Mouse (Mus musculus) heart, postnatal 4 days (tissue): Measurements from ENCODE around the gene Rnf121. TPM values are rescaled to one million over a fixed set of nuclear protein-coding genes. Genes with fewer than 3 reads are reported as not detected.
"Not testable (repeated sequence)": the region's sequence is repeated elsewhere in the genome, so short reads cannot be mapped to it uniquely, and the experiment has no call there.

Experiments used
- DNase-seq: peaks from one replicate; pipeline ENCODE4 v3.0.0; 2021
- total RNA-seq, 2 experiments: library from RNA; stranded (reverse); gene quantifications; 2 replicates each; pipeline ENCODE4 v1.2.3; 2021

Rnf121 gene
- total RNA-seq, 2 experiments from 2014 or later: 23.8 to 25.6 TPM

DNA sequence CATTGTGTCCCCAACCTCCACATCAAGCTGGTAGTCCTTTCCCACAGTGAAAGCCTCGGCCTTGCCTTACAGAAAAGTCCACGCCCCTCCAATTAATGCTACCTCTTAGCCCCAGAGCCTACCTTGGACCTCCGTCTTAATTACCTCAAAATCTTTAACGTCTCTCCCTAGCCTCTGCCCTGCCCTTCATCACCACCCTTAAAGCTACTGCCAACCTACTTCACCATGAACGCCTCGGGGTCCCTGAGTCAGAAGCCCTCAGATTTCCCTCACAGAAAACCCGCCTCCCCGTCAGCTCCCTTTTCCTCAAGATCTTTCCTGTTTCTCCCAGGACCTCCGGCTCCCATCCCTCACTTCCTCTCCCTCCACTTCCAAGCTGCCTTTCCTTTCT lies 619 bp downstream of the Rnf121 start:
- DNase-seq: no peak

DNA sequence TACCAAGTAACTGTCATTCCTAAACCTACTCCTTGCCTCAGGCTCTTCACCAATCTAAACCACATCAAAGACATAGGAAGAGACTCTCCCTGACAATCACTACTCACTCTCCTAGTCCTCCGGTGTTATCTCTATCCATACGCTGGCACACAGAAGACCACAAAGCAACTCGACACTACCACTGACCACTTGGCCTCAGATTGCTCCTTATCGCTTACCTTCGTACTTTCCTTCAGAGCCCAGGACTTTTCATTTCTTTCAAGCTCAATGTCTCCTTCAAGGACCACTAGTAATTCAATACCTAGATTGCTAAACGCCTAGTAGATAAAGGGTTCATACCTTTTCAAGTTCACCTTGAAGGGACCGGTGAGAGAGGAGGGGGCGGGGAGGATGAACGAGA lies 1.4 kb downstream of the Rnf121 start:
- no peak for DNase-seq

DNA sequence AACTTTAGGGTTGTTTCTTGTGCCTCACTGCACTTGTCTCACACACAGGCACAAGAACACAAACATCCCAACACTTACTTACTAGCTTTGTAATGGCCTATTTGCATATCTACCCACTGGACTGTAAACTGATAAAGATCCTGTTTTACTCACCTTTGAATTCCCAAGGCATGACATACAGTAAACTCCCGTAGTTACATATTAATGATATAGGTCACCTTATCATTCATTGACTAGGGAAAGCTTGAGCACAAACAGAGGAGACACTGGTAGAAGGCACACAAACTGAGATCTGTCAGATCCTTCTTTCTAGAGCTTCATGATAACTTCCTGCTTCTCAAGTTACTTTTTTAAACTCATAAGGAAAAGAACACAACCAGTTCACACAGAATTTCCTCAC lies 3.1 kb downstream of the Rnf121 start:
- DNase-seq: no peak

- no peak for DNase-seq
These were observed 3.9 kb downstream of the Rnf121 start for GRCm38 (mm10) chr7:102061353-102061752.

GRCm38 (mm10) chr7:102048524-102048923 lies 16.7 kb downstream of the Rnf121 start:
- DNase-seq: not testable (repeated sequence)

- no peak for DNase-seq
These were observed 23.0 kb downstream of the Rnf121 start for GRCm38 (mm10) chr7:102042314-102042713.

DNA sequence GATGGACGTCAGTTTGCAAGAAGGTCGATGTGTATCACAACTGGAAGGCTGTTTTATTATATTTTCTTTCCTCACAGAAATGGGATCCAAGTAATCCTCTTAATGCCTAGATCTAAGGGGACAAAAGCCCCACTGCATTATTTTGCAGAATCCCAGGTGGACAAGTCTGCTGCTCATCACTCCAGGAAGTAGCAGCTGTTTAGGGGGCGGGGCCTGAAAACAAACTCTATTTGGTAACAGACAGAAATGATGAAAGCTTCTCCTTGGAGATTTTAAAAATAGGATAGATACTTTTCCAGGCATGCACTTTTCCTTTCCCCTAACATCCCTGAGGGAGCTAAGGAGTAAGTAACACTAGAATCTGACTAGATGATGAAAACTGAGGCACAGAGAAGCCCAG lies 28.0 kb downstream of the Rnf121 start:
- DNase-seq: no peak

- DNase-seq: no peak
These were observed 29.7 kb downstream of the Rnf121 start for GRCm38 (mm10) chr7:102035534-102035933.

DNA sequence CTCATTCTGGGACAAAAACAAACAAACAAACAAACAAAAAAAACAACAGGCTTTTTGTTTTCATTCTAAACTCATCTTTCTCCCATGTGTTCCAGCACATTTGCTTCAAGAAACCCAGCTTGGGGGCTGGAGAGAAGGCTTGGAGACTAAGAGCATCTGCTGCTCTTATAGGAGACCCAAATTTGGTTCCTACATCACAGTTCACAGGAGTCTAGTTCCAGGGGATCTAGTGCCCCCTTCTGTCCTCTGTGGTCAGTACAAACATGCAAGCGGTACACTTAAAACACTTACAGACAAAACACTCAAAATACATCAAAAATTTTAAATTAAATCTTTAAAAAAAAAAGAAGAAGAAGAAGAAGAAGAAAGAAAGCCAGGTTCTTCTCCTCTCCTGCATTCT lies 30.4 kb downstream of the Rnf121 start:
- DNase-seq: no peak

DNA sequence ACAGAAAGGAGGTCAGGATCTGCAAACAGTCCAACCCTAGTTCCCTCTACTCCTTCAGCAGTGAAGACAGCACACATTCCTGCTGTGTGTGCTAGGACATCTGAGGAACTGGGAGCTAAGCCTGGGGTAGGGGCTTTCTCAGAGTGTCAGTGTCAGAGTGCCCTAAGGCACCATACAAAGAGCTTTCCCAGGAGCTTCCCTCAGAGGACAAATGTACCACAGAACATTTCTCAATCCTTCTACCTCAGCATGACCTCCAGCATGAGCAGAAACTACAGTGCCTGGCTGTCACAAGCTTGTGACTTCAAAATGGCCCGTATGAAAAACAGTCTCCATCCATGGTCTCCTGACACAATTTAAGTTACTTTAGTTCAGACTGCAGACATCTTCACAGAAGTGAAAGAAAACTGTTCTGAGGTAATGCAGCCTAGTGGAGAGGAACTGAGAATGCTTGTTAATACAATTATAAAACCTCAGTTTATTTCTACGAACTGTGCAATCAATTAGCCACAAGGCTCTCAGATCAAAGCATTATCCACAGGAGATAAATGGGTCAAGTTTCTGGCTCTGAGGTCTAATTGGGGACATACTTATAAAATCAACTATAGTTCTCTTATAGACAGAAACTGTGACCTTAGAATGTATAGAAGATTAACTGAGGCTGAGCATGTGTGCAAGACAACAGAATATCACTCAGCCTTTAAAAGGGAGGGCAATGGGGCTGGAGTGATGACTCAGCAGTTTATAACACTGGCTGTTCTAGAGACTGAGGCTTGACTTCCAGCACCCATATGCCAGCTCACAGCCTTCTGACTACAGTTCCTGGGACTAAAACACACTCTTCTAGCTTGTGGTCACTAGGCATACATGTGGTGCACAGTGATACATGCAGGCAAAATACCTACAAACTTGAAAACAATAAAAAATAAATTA lies 39.8 kb downstream of the Rnf121 start:
- no peak for DNase-seq

- no peak for DNase-seq
These were observed 41.4 kb downstream of the Rnf121 start for GRCm38 (mm10) chr7:102023821-102024220.

DNA sequence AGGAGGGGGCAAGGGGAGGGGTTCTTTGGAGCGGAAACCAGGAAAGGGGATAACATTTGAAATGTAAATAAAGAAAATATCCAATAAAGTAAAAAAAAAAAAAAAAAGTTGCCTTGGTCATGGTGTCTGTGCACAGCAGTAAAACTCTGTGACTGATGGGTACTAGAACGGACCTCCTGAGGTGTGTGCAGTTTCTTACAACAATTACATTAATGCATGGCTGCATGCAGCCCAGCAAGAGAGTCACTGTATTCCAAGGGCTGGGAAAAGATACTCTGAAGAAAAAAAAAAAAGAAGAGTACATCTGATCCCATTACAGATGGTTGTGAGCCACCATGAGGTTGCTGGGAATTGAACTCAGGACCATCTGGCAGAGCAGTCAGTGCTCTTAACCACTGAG lies 44.3 kb downstream of the Rnf121 start:
- DNase-seq: not testable (repeated sequence)

DNA sequence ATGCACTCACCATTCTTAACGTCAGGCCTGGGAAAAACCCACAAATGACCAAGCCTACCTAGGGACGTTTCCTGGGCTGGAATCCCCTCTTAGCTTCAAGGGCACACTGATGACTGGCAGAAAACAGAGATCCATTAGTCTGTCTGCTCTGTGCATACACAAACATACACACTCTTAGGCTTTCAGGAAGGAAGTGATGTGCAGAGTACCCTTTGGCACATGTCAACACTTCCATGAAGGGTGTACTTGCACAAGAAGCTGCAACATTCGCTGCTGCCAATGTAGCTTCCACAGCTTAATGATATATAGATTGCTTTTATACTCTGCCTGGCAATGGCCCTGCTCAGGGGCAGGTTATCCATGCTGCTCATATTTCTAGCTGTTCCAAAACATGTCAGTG lies 45.9 kb downstream of the Rnf121 start:
- no peak for DNase-seq

- no peak for DNase-seq
These were observed 46.7 kb downstream of the Rnf121 start, which contains the start of gene Il18bp for GRCm38 (mm10) chr7:102018590-102018989. Gene Il18bp, minus strand, starts transcription at chr7:102018690.

DNA sequence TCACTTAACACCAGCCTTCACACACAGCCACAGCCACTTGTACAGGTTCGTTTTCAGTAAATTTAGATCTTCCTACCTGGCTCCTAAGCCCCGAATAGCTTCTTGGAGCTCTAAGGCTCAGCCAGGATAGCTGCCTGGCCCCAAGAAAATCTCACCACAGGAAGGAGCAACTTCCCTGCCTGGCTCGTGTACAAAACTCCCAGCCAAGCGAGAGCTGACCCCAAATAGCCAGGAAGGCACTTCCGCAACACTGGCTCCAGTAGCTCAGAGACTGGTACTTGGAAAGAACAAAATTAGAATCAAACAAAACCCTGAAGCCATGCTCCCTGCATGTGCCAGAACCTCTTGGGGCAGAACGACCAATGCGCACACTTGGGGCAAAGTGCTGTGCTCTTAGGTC lies 47.2 kb downstream of the Rnf121 start:
- DNase-seq: no peak

GRCm38 (mm10) chr7:102017452-102017851 lies 47.8 kb downstream of the Rnf121 start:
- DNase-seq: no peak

DNA sequence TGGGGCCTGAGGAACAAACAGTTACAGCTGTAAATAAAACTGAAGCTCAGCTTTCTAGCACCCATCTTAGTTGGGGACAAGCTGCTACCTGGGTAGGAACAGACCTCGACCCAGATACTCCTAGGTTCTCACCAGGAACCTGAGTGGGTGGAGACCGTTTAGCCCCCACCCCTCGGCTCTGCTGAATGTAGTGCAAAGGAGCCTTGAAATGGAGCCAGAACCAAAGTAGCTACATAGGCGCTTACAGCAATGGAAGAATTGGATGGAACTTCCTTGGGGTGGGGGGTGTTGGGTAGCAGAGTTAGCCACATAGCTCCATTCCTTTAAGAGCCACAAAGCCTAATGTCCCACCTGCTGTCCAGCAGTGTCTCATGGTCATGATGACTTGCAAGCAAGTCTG lies 48.3 kb downstream of the Rnf121 start:
- DNase-seq: no peak

DNA sequence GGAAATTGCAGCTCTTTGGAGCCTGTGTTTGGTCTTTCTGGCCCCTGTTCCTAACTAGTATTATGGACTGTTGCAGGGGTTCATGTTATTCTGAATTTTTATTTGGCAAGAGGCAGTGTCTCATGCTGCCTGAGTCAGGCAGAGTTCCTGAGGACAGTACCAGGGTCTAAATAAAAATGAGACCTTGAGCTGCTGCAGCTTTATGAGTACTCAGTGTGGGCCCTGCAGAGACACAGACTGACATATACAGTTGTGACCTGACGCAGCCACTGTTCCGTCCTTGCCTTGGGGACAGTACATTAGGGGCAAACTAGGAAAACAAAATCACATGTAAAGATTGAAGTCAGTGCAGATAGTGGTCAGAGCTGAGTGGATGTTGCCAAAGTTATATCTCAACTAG lies 50.3 kb downstream of the Rnf121 start:
- DNase-seq: no peak

- no peak for DNase-seq
These were observed 51.9 kb downstream of the Rnf121 start for GRCm38 (mm10) chr7:102013416-102013815.

GRCm38 (mm10) chr7:102011855-102012254 lies 53.4 kb downstream of the Rnf121 start:
- DNase-seq: no peak

GRCm38 (mm10) chr7:102006520-102006919 lies 58.7 kb downstream of the Rnf121 start:
- DNase-seq: no peak

DNA sequence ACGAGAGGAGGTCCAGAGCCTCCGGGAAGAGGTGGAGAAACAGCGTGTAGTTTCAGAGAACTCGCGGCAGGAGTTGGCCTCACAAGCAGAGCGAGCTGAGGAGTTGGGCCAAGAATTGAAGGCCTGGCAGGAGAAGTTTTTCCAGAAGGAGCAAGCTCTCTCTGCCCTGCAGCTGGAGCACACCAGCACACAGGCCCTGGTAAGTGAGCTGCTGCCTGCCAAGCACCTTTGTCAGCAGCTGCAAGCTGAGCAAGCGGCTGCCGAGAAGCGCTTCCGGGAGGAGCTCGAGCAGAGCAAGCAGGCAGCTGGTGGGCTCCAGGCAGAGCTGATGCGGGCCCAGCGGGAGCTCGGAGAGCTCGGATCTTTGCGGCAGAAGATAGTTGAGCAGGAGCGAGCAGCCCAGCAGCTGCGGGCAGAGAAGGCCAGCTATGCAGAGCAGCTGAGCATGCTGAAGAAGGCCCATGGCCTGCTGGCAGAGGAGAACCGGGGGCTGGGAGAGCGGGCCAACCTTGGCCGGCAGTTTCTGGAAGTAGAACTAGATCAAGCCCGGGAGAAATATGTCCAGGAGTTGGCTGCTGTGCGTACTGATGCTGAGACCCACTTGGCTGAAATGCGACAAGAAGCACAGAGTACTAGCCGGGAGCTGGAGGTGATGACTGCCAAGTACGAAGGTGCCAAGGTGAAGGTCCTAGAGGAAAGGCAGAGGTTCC lies 64.2 kb downstream of the Rnf121 start:
- DNase-seq: peak; percentile 47

GRCm38 (mm10) chr7:102000296-102000695 lies 65.0 kb downstream of the Rnf121 start:
- DNase-seq: no peak
